8 mouse cellular contexts compared by ENCODE assay signal in genomic region chr11:55096731-55097462, GRCm38 (mm10). TPM values are rescaled to one million over a fixed set of nuclear protein-coding genes. Genes with fewer than 3 reads are reported as not detected.
DNase-seq lines count a peak whose midpoint lies in the region; ATAC-seq and TF ChIP-seq lines count a peak whose summit lies in the region.

No protein-coding gene starts in this region.

- WGBS in heart, embryonic 10.5 days = 33% methylated on average over 11 of the region's 11 CpGs
- 34% methylated on average over 11 of the region's 11 CpGs for WGBS in hindbrain, embryonic 10.5 days
- 27% methylated on average over 11 of the region's 11 CpGs for WGBS in liver, embryonic 15.5 days (ENCODE audit: insufficient replicate concordance)

- no peaks in the 10 kb centered on the region for H3K9me3 ChIP-seq in heart, embryonic 10.5 days
- H3K9me3 ChIP-seq in ES-Bruce4 (replicated peaks; ENCODE audit: control insufficient read depth, insufficient read depth, low read length, poor library complexity, severe bottlenecking) = no peaks in the 10 kb centered on the region
- no peaks in the 10 kb centered on the region for H3K9me3 ChIP-seq in hindbrain, embryonic 10.5 days
- no peaks in the 10 kb centered on the region for H3K9me3 ChIP-seq in liver, embryonic 15.5 days (replicated peaks)

- no peak for ATAC-seq in liver, embryonic 15.5 days (ENCODE audit: insufficient read depth)

- H3K4me2 ChIP-seq in liver, embryonic 15.5 days = peak overlapping the region; percentile 69

- no peaks in the 10 kb centered on the region for H3K27me3 ChIP-seq in heart, embryonic 10.5 days (ENCODE audit: insufficient read depth, poor library complexity, severe bottlenecking)
- no peaks in the 10 kb centered on the region for H3K27me3 ChIP-seq in ES-Bruce4 (ENCODE audit: control insufficient read depth, insufficient read depth, low read length, poor library complexity, severe bottlenecking)
- peaks cover 8% of the 10 kb centered on the region for H3K27me3 ChIP-seq in hindbrain, embryonic 10.5 days (ENCODE audit: insufficient read depth, poor library complexity, severe bottlenecking)
- H3K27me3 ChIP-seq in liver, embryonic 15.5 days = peaks cover 9% of the 10 kb centered on the region; the same call in 1 of the 2 replicates

- H3K9ac ChIP-seq in ES-Bruce4 (ENCODE audit: low read depth, poor library complexity, severe bottlenecking) = peak overlapping the region; percentile 30
- H3K9ac ChIP-seq in liver, embryonic 15.5 days = no peak overlapping the region

- H3K36me3 ChIP-seq in heart, embryonic 10.5 days = peaks cover under 1% of the 10 kb centered on the region; the same call in 1 of the 2 replicates
- H3K36me3 ChIP-seq in ES-Bruce4 (ENCODE audit: control insufficient read depth, insufficient read depth, low read length, poor library complexity, severe bottlenecking) = no peaks in the 10 kb centered on the region
- no peaks in the 10 kb centered on the region for H3K36me3 ChIP-seq in hindbrain, embryonic 10.5 days
- no peaks in the 10 kb centered on the region for H3K36me3 ChIP-seq in liver, embryonic 15.5 days (replicated peaks)

- no peak for TF ChIP-seq CTCF in ES-Bruce4 (IDR thresholded peaks at IDR 0.05; ENCODE audit: low read depth, low read length)

- no peak for TF ChIP-seq EP300 in ES-Bruce4 (IDR thresholded peaks at IDR 0.05; ENCODE audit: insufficient read depth, low read depth, low read length)

- H3K4me1 ChIP-seq in heart, embryonic 10.5 days = peaks cover 24% of the 10 kb centered on the region
- H3K4me1 ChIP-seq in ES-Bruce4 (ENCODE audit: control insufficient read depth, insufficient read depth, low read length) = peaks cover 3% of the 10 kb centered on the region
- H3K4me1 ChIP-seq in hindbrain, embryonic 10.5 days (replicated peaks) = peaks cover 23% of the 10 kb centered on the region
- peaks cover 24% of the 10 kb centered on the region for H3K4me1 ChIP-seq in liver, embryonic 15.5 days (replicated peaks)

- no peak for DNase-seq in heart, embryonic 10.5 days (ENCODE audit: low spot score)
- DNase-seq in heart, adult 8-10 months (ENCODE audit: low spot score) = no peak
- DNase-seq in hindbrain, embryonic 10.5 days (ENCODE audit: low spot score) = no peak
- DNase-seq in ovary, postnatal 10 days (ENCODE audit: low spot score) = no peak
- DNase-seq in cerebellum, adult 11 months = no peak
- DNase-seq in cerebellum, adult 11-12 months = no peak

- peak overlapping the region; percentile 70 for H3K4me3 ChIP-seq in heart, embryonic 10.5 days
- H3K4me3 ChIP-seq in ES-Bruce4 (ENCODE audit: low read depth, low read length) = peak overlapping the region; percentile 55
- H3K4me3 ChIP-seq in hindbrain, embryonic 10.5 days = peak overlapping the region; percentile 66
- H3K4me3 ChIP-seq in liver, embryonic 15.5 days (replicated peaks) = peak overlapping the region; percentile 52

- no peak for TF ChIP-seq POLR2A in ES-Bruce4 (IDR thresholded peaks at IDR 0.05; ENCODE audit: insufficient read depth, low read length)

- H3K27ac ChIP-seq in heart, embryonic 10.5 days = peak overlapping the region; percentile 82
- peak overlapping the region; percentile 74 for H3K27ac ChIP-seq in ES-Bruce4 (ENCODE audit: insufficient read depth, low read length)
- H3K27ac ChIP-seq in hindbrain, embryonic 10.5 days = peak overlapping the region; percentile 87
- H3K27ac ChIP-seq in liver, embryonic 15.5 days (replicated peaks) = peak overlapping the region; percentile 78

RNA-seq across cellular contexts. Expression of gene Gm2a, which starts 1.0 kb away (rescaled TPM):
- 33.5 and 52.0 TPM in 2 replicates for polyA plus RNA-seq in heart, embryonic 10.5 days (2016; fragmentation: Nextera tagmentation; extraction: Ambion mirVana)
- 10 to 100 TPM in 2 of 4 experiments, 1 to 10 TPM in 2; 9.4 to 10.7 (median 10.1) TPM for total RNA-seq in heart, adult 8-10 months (2022)
- polyA plus RNA-seq in ES-Bruce4 (2011; ENCODE audit: insufficient read depth, insufficient read length, low read depth, missing spikeins) = 24.7 and 24.9 TPM in 2 replicates
- polyA plus RNA-seq in hindbrain, embryonic 10.5 days (2016; fragmentation: Nextera tagmentation; extraction: Ambion mirVana) = 10.7 and 13.0 TPM in 2 replicates
- 22.4 and 26.8 TPM in 2 replicates for polyA plus RNA-seq in liver, embryonic 15.5 days (2015; fragmentation: Nextera tagmentation; extraction: Ambion mirVana)

RNA-seq across cellular contexts. Expression of gene Ccdc69, which starts 19.0 kb away (rescaled TPM):
- polyA plus RNA-seq in heart, embryonic 10.5 days (2016; fragmentation: Nextera tagmentation; extraction: Ambion mirVana) = 10.4 and 17.5 TPM in 2 replicates
- 1 to 10 TPM; 5.9 to 9.4 (median 6.5) TPM for total RNA-seq in heart, adult 8-10 months (2022)
- not detected in 2 replicates for polyA plus RNA-seq in ES-Bruce4 (2011; ENCODE audit: insufficient read depth, insufficient read length, low read depth, missing spikeins)
- polyA plus RNA-seq in hindbrain, embryonic 10.5 days (2016; fragmentation: Nextera tagmentation; extraction: Ambion mirVana) = 0.25 and 0.56 TPM in 2 replicates
- 1.3 and 1.4 TPM in 2 replicates for polyA plus RNA-seq in liver, embryonic 15.5 days (2015; fragmentation: Nextera tagmentation; extraction: Ambion mirVana)

RNA-seq across cellular contexts. Expression of gene Slc36a3, which starts 54.6 kb away (rescaled TPM):
- not detected in 2 replicates for polyA plus RNA-seq in heart, embryonic 10.5 days (2016; fragmentation: Nextera tagmentation; extraction: Ambion mirVana)
- total RNA-seq in heart, adult 8-10 months (2022) = not detected
- polyA plus RNA-seq in ES-Bruce4 (2011; ENCODE audit: insufficient read depth, insufficient read length, low read depth, missing spikeins) = not detected in 2 replicates
- polyA plus RNA-seq in hindbrain, embryonic 10.5 days (2016; fragmentation: Nextera tagmentation; extraction: Ambion mirVana) = not detected in 2 replicates
- polyA plus RNA-seq in liver, embryonic 15.5 days (2015; fragmentation: Nextera tagmentation; extraction: Ambion mirVana) = not detected in 2 replicates
